Mouse (Mus musculus): ENCODE measurements around the gene Tbcd.

Tbcd gene

DNA sequence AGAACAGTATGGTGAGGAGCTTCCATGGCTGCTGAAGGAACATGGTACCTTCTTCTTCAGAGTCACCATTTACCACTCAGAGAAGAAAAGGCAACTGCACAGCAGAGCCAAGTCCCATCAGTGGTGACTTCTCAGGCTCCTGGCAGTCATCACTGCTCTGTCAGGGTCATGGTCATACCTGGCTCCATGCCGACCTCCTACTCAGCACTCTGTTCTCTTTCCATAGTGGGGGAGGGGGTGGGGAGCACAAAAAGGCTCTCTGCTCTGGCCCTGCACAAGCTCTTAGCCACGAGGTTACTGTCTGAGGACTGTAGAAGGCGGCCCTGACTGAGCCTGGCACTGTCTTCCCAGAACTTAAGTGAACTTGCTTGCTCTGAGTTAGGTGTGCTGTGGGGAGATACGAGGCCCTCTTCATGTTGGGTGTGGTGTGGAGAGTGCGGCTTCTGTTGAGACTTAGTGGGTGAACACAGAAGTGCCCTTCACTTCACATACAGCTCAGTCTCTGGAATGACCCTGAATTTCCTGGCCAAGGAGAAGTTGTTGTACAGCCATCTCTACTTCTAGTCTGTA is 91.6 kb downstream of the Tbcd start:
- no peak for DNase-seq

DNA sequence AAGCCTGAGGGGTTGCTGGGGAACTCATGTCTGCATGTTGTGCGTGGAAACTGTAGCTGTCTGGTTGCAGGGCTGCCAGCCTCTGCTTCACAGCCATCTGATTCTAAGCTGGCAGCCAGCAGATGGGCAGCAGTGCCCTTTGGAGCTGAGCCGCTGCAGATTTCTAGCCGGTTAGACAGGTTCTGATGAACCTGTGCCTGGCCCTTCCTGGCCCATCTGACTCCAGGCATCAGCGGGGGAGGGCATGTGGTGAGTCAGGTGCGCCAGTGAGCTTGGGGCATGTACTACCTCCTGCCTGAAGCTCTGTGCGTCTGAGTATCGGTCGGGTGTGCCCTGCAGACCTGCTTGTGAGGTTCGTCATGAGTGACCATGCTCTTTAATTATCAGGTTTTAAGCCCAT is 92.2 kb downstream of the Tbcd start:
- DNase-seq, result no peak

DNA sequence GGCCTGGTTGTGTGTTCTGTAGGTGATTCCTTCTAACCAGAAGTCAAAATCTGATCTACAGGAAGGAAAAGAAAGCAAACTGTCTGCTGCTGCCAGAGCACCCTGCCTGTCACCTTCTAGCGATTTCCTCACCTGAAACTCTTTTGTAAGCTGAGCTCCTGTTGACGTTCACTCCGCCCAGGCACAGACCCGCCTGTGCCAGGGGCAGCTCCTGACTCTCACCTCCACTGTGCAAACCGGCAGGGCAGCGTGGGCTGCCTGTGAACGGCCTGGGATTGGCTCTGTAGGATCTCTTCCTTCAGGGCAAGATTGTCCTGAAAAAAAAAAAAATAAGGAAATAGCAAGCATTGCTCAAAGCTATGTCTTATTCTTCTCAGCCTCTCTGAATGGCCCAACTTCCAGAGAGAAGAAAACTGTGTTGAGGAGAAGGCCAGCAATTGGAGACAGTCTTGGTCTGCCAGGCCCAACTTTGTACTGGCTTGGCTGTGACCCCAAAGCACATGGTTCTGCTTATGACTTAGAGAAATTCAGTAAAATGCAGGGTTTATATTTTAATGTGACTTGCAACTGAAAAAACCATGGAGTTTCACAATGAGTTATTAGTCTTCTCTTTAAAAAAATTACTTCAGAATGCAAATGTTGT is 93.1 kb downstream of the Tbcd start:
- no peak for DNase-seq

GRCm38 (mm10) chr11:121545398-121546034 is 93.8 kb downstream of the Tbcd start:
- DNase-seq, result no peak

- no peak for DNase-seq
Observed at GRCm38 (mm10) chr11:121547234-121547633, 95.5 kb downstream of the Tbcd start.

- no peak for DNase-seq
Observed at GRCm38 (mm10) chr11:121547925-121548324, 96.2 kb downstream of the Tbcd start.

- no peak for DNase-seq
Observed at GRCm38 (mm10) chr11:121548996-121549842, 97.5 kb downstream of the Tbcd start.

GRCm38 (mm10) chr11:121549843-121550647 is 98.3 kb downstream of the Tbcd start:
- DNase-seq, result no peak

GRCm38 (mm10) chr11:121551206-121551799 is 99.6 kb downstream of the Tbcd start:
- DNase-seq, result no peak

GRCm38 (mm10) chr11:121552167-121552566 is 100.4 kb downstream of the Tbcd start:
- no peak for DNase-seq

DNA sequence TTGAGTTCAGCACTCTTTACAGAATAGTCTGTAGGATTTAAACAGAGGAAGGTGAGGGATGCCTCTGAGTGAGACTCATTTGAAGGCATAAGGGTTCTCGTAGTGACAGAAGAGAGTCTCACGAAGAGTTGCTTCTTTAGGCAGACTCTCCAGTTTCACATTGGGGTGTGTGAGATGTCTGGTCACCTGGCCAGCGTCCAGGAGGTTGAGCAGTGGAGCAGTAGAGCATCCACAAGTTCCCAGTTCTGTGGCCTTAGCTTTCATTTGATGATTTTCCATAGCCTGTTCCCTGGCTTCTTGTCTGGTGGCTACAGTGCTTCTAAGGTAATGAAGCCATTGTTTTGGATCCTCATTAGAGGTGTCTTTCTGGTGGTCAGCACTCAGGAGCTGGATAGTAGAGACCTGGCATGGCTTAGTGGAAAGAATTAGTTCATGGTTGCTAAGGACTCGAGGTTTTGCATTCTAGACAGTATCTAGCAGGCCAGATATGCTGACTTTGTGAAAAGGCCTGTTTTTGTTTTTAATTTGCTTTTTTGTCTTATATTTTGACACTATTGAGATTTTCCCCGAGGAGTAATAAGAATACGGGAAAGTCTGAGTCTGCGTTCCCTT is 101.2 kb downstream of the Tbcd start:
- DNase-seq, result no peak

DNA sequence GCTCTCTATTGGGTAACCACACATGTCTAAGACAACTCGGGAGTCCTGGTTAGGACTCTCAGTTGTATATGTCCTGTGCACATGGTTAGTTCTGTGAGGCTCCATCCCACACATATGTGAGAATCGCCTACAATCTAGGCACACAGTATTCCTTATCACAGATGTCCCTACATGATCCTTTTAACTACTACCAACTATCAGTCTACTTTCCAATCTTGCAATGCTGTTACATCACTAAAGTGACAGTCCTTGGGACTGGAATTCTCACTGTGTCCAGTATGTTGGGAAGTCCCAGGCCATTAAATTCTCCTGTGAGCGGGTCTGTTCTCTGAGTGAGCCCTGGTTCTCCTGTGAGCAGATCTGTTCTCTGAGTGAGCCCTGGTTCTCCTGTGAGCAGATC is 101.7 kb downstream of the Tbcd start:
- DNase-seq, result no peak

DNA sequence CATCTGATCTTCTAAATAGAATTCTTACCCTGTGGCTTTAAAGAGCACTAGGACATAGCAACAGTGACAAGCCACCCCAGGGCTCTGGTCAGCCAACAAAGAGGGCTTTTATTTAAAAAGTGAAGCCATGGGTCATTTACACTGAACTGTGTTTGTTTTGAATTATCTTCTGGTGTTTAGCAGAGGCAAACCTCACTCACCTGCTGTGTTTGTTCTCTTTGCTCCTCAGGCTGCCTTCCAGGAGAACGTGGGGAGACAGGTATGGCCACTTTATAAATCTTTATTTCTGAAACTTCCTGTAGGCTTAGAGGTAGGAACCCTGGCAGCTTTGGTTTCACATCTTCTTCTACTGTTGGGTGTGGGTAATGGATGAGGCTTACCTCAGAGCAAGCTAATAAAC is 105.0 kb downstream of the Tbcd start:
- no peak for DNase-seq

DNA sequence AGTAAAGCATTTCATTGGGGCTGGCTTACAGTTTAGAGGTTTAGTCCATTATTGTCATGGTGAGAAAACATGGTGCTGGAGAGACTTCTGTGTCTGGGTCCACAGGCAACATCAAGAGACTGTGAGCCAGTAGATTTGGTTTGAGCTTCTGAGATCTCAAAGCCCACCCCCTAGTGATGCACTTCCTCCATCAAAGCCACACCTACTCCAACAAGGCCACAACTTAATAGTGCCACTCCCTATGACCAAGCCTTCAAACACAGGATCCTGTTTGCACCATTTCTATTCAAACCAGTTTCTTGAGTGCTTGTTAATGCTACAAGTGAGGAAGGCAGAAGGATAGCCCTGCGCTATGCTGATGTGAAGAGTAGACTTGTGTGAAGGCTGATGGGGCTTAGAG is 106.2 kb downstream of the Tbcd start:
- DNase-seq, result no peak

DNA sequence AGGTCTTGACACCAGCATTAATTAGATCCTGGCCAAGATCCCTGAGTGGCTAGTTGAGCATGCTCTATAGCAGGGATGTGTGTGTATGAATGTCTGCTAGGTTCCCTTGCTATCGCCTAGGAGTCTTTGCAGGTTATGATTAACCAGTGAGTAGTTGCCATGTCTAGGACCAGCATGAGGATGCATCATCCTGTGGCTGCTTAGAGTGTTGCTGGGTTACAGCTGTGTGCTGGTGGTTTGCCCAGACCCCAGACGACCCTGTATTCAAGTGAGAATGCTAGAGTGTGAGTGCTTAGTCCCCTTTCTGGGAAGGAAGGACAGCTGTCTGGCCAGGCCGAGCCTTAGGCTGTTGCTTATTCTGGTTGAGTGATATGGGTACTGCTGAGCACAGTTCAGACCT is 106.8 kb downstream of the Tbcd start:
- DNase-seq, result no peak

DNA sequence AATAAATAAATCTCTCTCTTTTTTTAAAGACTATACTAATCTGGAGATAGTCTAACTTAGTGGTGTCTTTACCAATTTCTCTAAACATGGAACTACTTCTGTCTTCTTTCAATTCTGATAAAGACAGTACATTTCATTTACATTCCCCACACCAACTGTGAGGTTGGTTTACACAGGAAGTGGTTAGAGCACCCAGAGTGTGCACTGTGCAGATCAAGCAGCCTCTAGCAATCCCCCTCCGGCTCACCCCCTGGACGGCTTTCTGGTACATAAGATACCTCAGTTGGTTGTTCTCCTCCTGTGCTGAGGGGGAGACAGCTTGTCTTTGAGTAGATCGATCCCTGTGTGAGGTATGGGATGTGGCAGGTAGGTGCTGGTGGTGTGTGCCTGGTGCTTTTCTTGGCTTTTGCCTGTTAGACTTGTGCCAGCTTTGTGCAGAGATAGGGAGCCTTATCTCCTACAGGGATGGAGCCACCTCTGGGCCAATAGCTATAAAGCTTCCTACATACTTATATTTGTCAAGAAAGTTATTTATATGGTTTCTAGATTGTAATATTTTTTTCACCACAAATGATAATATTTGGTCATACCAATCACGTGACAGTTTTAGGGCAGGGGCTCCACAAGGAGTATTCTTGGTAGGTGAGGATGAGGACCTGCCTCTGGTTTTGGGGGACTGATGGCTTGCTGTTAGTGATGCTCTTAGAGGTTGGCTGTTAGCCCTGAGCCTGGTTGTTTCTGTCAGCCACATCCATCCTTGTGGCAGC is 108.0 kb downstream of the Tbcd start:
- peak; percentile 76 to 84 for DNase-seq

GRCm38 (mm10) chr11:121560294-121560663 is 108.5 kb downstream of the Tbcd start:
- peak; percentile 64 to 76 for DNase-seq

- no peak for DNase-seq
Observed at GRCm38 (mm10) chr11:121563312-121563711, 111.6 kb downstream of the Tbcd start.

DNA sequence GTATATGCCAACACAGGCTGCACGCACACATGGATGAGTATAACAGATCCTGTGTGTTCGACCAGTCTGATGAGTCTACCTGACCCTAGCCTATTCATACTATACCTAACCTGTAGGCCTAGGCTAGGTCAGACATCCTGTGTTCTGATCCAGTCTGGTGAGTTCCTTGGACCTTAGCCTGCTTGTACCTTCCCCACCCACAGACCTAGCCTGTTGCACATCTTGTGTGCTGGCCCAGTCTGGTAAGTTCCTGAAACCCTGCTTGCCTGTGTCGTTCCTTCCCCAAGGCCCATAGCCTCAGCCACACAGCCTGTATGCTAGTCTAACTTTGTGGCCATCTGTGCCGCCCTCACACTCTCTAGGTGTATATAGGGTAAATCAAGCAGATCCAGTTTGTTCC is 112.5 kb downstream of the Tbcd start:
- no peak for DNase-seq

GRCm38 (mm10) chr11:121581856-121582255 is 130.1 kb downstream of the Tbcd start:
- no peak for DNase-seq

DNA sequence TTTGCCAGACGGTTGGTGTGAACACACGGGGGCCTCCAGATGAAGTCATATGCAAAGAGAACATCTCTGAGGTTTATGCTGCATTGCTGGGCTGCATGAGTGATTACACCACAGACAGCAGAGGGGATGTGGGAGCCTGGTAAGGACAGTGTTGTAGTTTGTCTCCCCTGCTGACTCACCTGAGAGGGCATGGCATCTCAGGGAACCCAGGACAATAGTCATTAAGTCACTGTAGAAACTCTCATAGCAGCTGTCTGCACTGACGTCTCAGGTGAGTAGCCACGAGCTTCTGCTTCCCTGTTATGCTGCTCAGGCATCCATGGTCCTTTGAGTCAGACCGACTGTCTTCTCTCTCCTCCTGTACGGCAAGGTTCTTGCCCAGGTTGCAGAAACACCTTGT is 145.5 kb downstream of the Tbcd start:
- no peak for DNase-seq

All from thymus, postnatal 36 days (tissue).